Mouse (Mus musculus): Measurements from ENCODE around the gene Mospd3.

DNA sequence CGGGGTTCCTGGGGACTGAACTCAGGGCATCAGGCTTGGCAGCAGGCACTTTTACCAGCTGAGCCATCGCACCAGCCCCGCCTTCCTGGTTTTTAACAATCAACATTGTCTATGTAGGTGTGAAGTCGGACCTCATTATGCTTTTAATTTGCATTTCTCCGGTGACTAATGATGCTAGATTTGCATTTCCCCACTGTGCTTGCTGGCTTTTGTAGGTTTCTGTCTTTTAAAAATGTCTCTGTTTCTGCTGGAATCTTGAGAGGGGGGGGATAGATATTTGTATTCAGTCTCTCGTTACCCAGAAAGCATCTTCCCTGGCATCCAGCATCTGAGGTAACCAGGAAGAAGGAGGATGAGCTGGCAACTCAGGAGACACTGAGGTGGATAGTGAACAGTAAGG lies 39.3 kb downstream of the Mospd3 start:
- TF ChIP-seq POLR2A (IDR thresholded peaks at IDR 0.05; ENCODE audit: control insufficient read depth, extremely low read depth, insufficient read depth, low read length, poor library complexity) (no peak), CTCF (IDR thresholded peaks at IDR 0.05; ENCODE audit: borderline replicate concordance, control insufficient read depth, extremely low read depth, insufficient read depth, low read length, poor library complexity) (no peak)
